Mouse (Mus musculus) inflammation-experienced regulatory T-cells, adult 6 months (primary cell): ENCODE data around the gene Nudt16l1. TPM values are rescaled to one million over a fixed set of nuclear protein-coding genes. Genes with fewer than 3 reads are reported as not detected.

ENCODE experiments used
- ATAC-seq: one replicate; pipeline ENCODE4 v1.8.0; 2017
- polyA plus RNA-seq, 3 experiments: library from polyadenylated mRNA; unstranded; fragments of 100-300 nt; shearing (Covaris generic); gene quantifications; one replicate each; pipeline ENCODE4 v1.2.1; 2017

The Nudt16l1 gene
- 10 to 100 TPM; 81.2 to 97.1 (median 91.3) TPM for polyA plus RNA-seq

GRCm38 (mm10) chr16:4938461-4938860 lies at the start of gene Nudt16l1:
Gene Nudt16l1 (plus strand): TSS chr16:4938761.
- ATAC-seq = no peak

- ATAC-seq = no peak
Measured at GRCm38 (mm10) chr16:4890201-4890709, 48.3 kb upstream of the Nudt16l1 start.

DNA sequence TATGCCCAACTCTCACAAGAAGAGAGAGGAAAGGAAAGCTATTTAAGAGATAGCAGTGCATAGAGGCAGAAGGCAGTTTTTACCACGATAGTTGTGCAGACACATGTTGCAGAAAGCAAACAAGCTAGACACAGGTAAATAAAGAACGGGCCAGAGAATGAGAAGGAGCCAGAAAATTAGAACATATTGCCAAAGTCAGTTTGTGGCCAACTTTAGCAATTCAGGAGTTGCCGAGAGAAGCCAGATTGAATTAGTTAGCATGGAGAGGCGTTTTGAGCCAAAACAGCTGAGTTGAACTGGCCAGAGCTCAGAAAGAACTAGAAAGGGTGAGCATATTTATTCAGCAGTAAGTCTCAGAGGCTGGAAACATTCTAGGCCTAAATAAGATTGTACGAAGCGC lies 46.4 kb upstream of the Nudt16l1 start:
- ATAC-seq = no peak

GRCm38 (mm10) chr16:4894201-4894908 lies 44.2 kb upstream of the Nudt16l1 start:
- ATAC-seq = no peak

GRCm38 (mm10) chr16:4896249-4897027 lies 42.1 kb upstream of the Nudt16l1 start:
- ATAC-seq = no peak

- no peak for ATAC-seq
Measured at GRCm38 (mm10) chr16:4897146-4897730, 41.3 kb upstream of the Nudt16l1 start.

DNA sequence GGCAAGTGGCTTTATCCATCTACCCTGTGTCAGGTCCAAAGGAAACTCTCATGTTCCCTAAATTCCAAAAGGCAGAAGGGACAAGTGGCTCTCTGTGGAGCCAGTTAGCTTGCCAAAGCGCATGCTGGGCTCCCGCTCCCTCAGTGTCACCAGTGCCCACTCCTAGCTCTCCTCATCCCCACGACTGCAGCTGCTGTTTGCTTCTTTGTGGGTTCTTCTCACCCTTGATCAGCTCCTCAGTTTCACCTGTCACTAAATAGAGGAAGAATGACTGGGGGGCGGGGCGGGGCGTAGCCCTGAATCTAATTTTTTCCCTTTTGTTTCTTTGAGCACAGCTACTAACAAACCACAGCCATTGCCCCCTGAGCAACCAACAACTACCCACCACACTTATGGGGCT lies 39.7 kb upstream of the Nudt16l1 start:
- no peak for ATAC-seq

- ATAC-seq = no peak
Measured at GRCm38 (mm10) chr16:4899711-4900110, 38.9 kb upstream of the Nudt16l1 start.

GRCm38 (mm10) chr16:4901167-4901566 lies 37.4 kb upstream of the Nudt16l1 start:
- ATAC-seq = no peak

GRCm38 (mm10) chr16:4902390-4902789 lies 36.2 kb upstream of the Nudt16l1 start:
- ATAC-seq = no peak

DNA sequence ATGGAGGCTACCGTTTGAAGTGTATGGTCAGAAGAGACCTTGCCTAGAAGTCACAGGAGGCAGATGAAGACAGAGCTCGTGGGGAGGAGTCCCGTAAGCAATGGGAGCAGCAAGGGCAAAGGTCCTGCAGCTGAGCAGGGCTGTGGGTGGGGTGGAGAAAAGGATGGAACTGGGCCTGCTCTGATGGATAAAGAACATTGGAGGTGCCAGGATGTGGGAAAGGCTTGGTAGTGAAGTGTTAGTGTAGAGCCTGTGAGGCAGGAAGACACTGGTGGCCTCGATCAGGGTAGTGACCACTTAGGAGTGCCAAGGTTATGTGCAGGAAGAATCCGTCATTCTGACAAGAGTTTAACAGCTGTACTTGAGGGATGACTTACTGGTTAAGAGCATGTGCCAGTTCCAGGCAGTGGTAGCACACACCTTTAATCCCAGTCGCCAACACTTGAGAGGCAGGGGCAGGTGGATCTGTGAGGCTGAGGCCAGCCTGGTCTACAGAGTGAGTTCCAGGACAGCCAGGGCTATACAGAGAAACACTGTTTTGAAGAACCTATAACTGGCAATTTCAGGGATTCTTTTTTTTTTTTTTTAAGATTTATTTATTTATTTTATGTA lies 35.0 kb upstream of the Nudt16l1 start:
- ATAC-seq = no peak

GRCm38 (mm10) chr16:4904878-4905277 lies 33.7 kb upstream of the Nudt16l1 start:
- no peak for ATAC-seq

DNA sequence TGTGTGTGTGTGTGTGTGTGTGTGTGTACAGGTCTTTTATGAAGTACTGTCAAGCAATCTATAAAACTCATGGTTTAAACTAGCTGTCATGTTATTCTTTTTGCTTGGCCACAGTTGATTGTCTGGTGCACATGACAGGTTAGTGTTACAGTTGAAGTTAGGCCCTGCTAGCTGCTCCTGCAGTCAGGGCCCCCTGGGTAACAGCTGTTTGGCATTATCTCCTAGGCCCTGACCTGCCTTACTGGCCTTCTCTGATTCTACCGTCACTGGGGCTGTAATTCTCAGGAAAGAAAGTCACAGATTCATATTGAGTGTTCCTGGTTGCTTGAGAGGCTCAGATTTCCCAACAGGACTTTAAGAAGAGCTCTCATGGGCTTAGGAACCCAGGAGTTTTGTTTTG lies 33.0 kb upstream of the Nudt16l1 start:
- ATAC-seq = no peak

GRCm38 (mm10) chr16:4906559-4906958 lies 32.0 kb upstream of the Nudt16l1 start:
- ATAC-seq = no peak

- ATAC-seq = no peak
Measured at GRCm38 (mm10) chr16:4907386-4907785, 31.2 kb upstream of the Nudt16l1 start.

GRCm38 (mm10) chr16:4907972-4908371 lies 30.6 kb upstream of the Nudt16l1 start:
- ATAC-seq = peak; percentile 71

DNA sequence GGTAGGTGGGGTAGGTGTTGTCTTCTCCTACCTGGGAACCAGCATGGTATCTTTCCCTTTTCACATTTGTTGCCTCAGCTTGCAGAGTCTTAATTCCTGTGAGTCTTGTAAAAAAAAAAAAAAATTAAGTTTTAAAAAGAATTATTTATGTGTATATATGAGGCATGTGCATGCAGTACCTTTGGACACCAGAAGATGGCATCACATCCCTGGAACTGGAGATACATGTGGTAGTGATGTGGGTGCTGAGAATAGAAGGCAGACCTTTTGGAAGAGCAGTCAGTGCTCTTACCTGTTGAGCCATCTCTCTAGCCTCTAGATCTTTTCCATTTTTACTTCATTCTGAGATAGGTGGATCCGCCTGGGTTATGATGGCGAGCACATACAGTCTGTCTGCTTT lies 28.8 kb upstream of the Nudt16l1 start:
- no peak for ATAC-seq

- ATAC-seq = no peak
Measured at GRCm38 (mm10) chr16:4910758-4911157, 27.8 kb upstream of the Nudt16l1 start.

DNA sequence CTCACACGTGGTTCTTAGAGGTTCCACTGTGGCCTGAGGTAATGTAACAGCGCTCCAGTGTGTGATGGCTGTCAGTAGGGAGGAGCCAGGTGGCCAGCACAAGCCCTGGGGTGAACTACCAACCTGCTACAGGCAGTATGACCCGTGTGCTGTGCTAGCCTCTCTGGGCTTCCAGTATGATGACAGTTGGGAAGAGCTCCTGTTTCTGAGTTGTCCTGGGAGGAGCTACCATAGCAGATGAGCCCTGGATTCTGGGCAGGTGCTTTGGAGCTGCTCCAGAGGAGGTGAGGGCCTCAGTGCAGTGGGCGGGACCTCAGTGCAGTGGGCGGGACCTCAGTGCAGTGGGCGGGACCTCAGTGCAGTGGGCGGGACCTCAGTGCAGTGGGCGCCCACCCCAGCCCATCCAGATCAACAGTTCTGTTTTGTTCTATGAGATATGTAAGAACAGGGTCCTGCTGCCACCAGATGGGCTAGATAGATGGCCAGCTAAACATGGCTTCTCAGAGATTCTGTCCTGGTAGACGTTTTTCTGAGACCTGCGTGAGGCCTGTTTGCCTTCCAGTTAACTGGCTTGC lies 26.4 kb upstream of the Nudt16l1 start:
- no peak for ATAC-seq

- peak; percentile 36 for ATAC-seq
Measured at GRCm38 (mm10) chr16:4912907-4913782, 25.4 kb upstream of the Nudt16l1 start.
